Mouse (Mus musculus) spleen, adult 2 months (tissue): ENCODE measurements at regions not wholly inside any gene's neighbourhood (a gene's known extent, or its start where the extent isn't known, plus 50 kb on each side); places are given as distances from the start of the nearest gene placed in this dataset.

ENCODE experiments used
- CTCF ChIP-seq: fragments of 200-500 bp; IDR thresholded peaks from 2 replicates; pipeline ENCODE4 v1.5.1; 2011; ENCODE audit warnings: mild to moderate bottlenecking, inconsistent platforms; ENCODE audit not compliant: insufficient read depth, insufficient read length, insufficient replicate concordance; ENCODE audit errors: extremely low read depth
- POLR2A ChIP-seq: fragments of 200-500 bp; IDR thresholded peaks from 2 replicates; pipeline ENCODE4 v1.6.1; 2011; ENCODE audit warnings: low read depth, low read length, inconsistent platforms

DNA sequence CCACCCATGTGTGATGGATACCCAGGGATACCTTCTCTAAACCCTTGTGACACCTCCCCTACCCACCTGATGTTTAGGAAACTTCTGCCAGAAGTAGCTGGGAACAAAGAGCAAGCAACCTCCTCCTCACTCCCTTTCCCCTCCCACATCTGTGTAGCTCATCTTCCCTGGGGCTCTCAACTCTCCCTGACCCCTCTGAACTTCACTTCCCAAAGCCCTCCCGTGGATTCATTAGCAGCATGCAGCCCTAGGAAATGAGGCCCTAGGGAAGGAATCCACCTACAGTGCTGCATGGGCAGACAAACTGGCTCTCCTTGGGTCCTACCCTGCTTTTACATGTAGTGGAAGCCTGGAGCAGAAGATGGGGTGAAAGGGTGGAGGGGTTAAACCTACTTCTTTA, 370.6 kb downstream of the Gm9195 start:
- TF ChIP-seq POLR2A = no peak
- no peak for TF ChIP-seq CTCF
